Mouse (Mus musculus) erythroblast, adult 5-6 weeks (primary cell): ENCODE results near the gene H2afx. TPM values are rescaled to one million over a fixed set of nuclear protein-coding genes. Genes with fewer than 3 reads are reported as not detected.
"Not testable (repeated sequence)": the region's sequence is repeated elsewhere in the genome, so short reads cannot be mapped to it uniquely, and the experiment has no call there.

Experiments
- ATAC-seq: replicated peaks from 2 replicates; pipeline ENCODE4 v1.8.0; 2016; ENCODE audit warnings: moderate number of reproducible peaks, mild to moderate bottlenecking, moderate TSS enrichment, inconsistent platforms; ENCODE audit not compliant: poor library complexity, low FRiP score, severe bottlenecking
- total RNA-seq, 2 experiments: library from RNA; stranded (forward) in 1 of 2; stranded (reverse) in 1 of 2; fragments of 150-400 nt in 1 of 2; fragments of 200-764, 138-1000 nt in 1 of 2; gene quantifications; 2 replicates each; pipeline versions ENCODE4 v1.2.3 to v1.2.4; 2015 to 2017; ENCODE audit warnings: low replicate concordance in 2 of 2

H2afx gene
- total RNA-seq (2015; ENCODE audit: low replicate concordance), result 45.2 and 69.0 TPM in 2 replicates
- 159 and 219 TPM in 2 replicates for total RNA-seq (2017; ENCODE audit: low replicate concordance)

DNA sequence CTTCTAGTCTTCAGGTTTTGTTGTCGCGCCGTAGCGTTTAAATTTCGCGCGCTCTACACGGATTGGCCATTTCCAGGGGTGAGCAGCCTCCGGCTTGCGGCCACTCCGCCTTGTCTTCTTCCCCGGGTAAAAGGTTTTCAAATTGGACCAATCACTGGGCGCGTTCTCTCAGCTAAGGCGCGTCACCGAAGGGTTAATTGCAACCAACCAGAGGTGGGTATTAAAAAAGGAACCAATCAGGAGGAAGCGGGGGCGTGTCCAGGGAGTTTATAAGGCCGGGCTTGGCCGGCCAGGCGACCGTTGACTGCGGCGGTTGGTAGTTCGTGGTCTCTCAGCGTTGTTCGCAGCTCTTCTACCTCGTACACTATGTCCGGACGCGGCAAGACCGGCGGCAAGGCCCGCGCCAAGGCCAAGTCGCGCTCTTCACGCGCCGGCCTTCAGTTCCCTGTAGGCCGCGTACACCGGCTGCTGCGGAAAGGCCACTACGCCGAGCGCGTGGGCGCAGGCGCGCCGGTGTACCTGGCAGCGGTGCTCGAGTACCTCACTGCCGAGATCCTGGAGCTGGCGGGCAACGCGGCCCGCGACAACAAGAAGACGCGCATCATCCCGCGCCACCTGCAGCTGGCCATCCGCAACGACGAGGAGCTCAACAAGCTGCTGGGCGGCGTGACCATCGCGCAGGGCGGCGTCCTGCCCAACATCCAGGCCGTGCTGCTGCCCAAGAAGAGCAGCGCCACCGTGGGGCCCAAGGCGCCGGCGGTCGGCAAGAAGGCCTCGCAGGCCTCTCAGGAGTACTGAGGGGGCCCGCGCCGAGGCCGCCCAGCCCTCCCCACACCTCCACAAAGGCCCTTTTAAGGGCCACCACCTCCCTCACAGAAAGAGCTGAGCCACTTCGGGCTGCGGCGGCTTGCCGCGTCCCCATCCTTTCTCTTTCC is at the start of gene H2afx:
H2afx (plus strand) TSS at position 299 of the 935 bp plus-strand sequence.
- ATAC-seq, result peak; percentile 76

GRCm38 (mm10) chr9:44286256-44286850 is 48.1 kb upstream of the H2afx start:
- ATAC-seq, result peak; percentile 63

DNA sequence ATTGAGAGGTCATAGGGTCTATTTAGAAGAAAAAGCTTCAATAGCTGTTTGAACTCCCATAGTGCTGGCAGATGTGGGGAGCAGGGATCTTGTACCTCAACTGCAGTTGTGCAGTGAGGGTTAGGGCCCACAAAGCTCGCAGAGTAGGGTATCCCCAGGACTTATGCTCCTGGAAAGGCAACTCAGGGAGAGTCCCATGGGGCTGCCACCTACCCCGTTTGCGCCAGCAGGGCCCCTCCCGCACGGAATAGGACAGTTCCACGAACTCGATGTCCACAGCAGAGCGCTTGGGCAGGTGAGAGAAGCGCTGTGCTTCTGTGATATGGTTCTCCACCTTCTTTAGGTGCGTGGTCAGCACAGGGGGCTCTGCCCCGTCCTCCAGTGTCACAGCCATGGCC is 47.5 kb upstream of the H2afx start:
- ATAC-seq, result peak; percentile 27

- ATAC-seq, result peak; percentile 41
Observed at GRCm38 (mm10) chr9:44287401-44288075, 47.0 kb upstream of the H2afx start.

GRCm38 (mm10) chr9:44288076-44288958 is 46.2 kb upstream of the H2afx start, which contains the start of gene Abcg4:
Abcg4 (minus strand) TSS chr9:44288615.
- ATAC-seq, result peak; percentile 68

DNA sequence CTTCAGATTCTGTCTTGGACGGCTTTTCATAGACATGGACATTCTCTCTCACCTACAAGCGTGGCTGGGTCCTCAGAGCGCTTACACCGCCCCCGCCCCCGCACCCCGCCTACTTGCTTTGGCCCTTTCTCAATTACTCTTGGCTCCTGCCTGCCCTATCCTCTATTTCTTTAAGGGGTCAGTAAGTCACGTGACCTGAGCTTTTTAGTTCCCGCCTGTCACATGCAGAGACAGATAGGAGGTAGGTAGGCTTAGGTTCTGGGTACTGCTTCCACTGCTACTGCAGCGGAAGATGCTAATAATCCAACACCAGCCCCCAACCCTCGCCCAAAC is 45.6 kb upstream of the H2afx start:
- ATAC-seq, result peak; percentile 13; the same call in 1 of the 2 replicates

DNA sequence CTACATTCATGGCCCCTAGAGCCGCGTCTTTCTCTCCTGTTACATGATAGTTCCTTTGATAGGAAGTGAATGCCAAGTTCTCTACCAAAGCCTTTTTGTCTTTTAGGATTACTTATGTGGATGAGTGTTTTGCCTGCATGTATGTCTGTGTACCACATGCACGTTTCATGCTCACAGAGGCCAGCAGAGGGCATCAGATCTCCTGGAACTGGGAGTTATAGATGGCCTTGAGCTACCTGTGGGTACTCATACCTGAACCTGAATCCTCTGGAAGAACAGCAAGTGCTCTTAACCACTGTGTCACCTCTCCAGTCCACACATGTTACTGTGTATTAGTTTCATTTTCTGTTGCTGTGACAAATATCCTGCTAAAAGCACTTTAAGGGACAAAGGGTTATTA is 42.0 kb upstream of the H2afx start:
- peak; percentile 51 for ATAC-seq

DNA sequence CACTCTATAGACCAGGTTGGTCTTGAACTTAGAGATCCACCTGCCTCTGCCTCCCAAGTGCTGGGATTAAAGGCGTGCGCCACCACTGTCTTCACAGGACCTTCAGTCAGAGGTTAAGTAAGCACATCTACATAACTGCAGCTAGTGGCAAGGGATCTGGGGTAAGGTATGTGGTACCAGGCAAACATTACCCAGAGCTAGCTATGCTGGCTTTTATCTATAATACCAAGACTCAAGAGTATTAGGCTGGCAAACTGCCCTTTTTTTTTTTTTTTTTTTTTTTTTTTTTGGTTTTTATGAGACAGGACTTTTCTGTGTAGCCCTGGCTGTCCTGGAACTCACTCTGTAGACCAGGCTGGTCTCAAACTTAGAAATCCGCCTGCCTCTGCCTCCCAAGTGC is 34.5 kb upstream of the H2afx start:
- not testable (repeated sequence) for ATAC-seq

GRCm38 (mm10) chr9:44305466-44306079 is 28.9 kb upstream of the H2afx start, which contains the start of gene Hinfp:
Hinfp (minus strand) TSS chr9:44305671.
- ATAC-seq, result peak; percentile 98

DNA sequence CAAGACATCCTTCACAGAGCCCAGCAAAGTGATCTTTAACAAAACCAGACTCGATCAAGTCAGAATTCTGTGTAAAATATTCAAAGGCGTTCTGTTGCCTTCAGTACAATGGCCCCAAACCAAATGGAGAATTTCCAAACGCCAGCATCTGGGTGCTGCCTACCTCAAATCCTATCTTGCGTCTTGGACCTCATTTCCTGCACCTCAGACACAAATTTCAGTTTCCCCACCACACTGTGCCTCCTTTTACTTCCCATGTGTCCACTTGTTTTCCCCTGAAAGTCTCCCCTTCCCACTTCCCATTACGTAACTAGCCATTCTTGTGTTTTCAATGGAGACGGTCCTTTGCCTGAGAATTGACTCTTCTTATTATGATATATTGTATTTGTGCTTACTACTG is 28.0 kb upstream of the H2afx start:
- no peak for ATAC-seq

- no peak for ATAC-seq
Observed at GRCm38 (mm10) chr9:44307248-44307647, 27.2 kb upstream of the H2afx start.

DNA sequence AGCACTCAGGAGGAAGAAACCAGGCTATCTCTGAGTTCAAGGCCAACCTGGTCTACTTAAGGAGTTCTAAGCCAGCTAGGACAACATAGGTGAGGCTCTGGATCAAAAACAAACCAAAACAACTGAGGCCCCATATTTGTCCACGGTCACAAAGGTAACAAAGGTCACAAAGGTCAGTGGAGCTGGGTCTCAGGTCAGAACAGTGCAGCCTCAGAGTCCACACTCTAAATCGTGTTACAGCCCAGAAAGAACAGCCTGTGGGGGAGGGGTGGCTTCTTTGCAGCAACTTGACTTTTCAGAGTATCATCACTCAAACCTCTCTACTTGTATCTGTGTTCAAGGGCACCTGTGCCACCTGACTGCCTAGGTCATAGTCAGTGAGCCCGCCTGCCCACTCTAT is 24.7 kb upstream of the H2afx start:
- no peak for ATAC-seq

DNA sequence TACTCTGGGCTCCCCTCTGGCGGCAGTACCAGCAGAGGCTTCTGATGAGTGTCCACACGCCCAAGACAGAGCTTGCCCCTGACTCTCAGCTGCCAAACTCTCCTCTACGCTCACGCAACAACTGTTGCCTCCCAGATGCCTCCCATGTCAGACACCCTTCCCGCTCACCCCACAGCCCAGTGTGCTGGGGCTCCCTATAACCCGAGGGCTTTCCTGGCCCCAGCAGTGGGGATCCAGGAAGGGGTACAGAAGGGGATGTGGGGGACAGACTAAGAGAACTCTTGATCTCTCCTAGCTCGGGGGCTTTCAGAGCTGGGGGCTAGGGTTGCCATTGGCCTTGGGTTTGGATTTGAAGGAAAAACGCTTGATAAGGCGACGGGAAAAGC is 23.8 kb upstream of the H2afx start:
- no peak for ATAC-seq

DNA sequence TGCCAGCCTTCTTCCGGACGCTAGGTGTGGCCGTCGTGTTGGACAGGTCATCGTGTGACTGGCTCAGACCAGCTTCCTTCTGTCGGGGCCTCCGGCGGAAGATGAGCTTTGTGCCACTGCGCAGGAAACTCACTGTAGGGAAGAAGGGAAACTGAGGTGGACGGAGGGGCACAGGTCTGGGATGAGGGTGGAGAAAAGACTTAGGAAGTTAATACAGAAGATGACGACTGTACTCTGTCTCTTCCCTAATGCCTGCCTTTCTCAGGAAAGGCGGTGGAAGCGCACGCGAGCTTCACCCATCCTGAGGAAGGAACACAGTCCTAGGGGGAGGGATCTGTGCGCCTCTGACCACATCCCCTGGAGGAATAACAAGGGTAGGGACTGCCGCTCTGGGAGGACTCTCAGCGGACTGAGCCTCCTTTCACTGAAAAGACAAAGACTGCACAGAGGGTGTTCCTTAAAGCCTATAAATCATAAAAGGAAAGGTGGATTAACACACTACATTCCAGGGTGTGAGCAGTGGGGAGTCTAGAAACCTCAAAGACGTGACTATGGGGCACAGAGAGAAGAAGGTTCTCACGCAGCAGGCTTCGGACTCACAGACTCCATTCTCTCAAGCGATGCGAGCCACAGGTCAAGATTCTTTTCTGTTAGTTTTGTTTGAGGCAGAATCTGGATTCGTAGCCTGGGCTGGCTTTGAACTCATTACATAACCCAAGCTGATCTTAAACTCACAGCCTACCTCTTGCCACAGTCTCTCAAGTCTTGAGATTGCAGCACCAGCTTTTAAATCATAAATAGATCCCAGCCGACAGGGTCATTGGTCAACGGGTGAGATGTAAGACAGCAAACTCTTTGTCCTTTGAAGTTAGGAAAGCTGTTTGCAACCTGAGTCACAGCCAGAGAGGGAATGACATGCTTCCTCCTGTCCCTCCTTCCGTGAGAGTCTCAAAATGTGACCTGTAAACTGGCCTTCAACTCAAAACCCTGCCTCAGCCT is 23.1 kb upstream of the H2afx start:
- no peak for ATAC-seq

DNA sequence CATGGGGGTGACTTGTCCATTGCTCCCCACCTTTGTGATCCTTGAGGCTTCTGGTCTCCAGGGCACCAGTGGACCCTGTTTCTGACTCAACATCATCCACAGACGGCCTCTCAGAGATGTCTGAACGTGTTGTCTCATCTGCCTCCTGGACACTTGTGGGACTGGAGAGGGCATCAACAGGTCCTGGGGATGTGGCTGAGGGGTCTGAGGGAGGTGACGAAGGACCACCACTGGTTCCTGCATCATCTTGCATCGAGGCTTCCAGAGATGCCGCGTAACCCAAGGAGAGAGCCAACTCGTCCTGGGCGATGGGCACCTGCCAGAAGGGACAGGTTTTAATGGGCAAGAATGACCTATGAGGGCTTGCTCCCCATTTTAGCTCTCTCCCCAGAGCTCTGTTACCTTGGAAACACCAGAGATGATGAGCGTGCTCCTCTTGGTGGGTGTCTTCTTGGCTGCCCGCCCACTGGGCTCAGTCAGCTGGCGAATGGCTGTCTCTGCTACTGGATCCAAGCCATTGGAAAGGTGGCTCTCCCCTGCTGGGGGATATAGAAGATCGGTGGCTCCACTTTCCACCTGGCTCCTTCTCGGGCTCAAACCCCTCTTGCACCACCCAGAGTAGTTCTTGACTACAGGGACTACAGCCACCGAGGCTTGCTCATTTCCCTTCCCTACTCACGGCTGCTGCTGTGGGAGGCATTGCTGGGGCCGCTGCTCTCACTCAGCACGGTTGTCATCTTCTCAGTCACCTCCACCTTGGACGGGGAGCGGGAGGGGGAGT is 20.8 kb upstream of the H2afx start:
- no peak for ATAC-seq

DNA sequence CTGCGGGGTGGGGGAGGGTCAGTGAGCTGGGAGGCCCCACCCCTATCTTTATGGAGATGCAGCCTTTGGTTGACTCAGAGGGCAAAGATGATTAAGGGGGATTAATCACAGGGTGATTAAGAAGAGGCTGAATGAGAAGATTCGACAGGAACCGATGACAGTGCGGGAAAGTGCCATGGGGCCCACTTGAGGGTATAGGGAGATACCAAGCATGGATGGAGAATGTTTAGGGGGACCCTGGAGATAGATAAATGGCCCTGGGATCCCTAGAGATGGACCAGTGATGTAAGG is 20.3 kb upstream of the H2afx start:
- ATAC-seq, result no peak

DNA sequence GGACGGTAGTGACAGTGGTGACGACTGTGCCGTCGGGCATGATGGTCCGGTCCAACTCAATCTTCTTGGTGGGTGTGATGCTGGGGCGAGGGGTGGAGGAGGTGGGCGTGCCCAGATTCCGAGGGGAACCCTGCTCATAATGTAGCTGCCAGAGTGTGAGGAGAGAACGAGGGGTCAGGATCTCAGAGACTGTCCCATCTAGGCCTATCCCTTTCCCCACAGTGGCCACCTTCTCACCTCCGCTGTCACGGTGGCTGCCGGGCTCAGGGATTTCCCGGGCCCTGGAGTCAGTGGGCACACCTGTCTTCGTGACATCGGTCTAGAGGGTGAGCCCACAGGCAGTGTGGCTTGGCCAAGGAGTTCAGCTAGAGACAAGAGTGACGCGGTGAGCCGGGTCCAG is 19.6 kb upstream of the H2afx start:
- no peak for ATAC-seq
